Mouse (Mus musculus): Measurements from ENCODE around the gene Nol4l.

The Nol4l gene

GRCm38 (mm10) chr2:153483118-153483983 is 46.4 kb downstream of the Nol4l start:
- DNase-seq (ENCODE audit: low read depth, low spot score), result no peak

- no peak for DNase-seq (ENCODE audit: low read depth, low spot score)
These were observed 48.0 kb downstream of the Nol4l start for GRCm38 (mm10) chr2:153481861-153482120.

GRCm38 (mm10) chr2:153481108-153481860 is 48.5 kb downstream of the Nol4l start:
- no peak for DNase-seq (ENCODE audit: low read depth, low spot score)

DNA sequence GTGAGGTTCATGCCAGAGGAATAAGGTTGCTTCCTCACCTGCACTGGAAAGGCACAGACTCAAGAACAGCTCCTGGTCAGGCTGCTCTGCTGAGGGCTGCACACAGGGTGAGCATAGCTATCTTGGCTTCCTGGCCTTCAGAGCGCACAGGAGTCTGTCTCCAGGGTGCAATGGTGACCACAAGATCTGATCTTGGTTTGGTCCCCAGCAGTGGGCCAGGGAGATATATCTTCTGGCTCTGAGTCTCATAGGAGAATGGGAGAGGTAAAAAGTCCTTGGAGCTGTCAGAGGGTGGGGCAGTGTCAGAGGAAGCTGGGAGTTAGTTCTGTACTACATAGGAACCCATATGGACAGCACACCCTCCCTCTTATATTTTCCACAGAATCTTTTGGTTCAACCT is 50.3 kb downstream of the Nol4l start:
- no peak for DNase-seq (ENCODE audit: low read depth, low spot score)

GRCm38 (mm10) chr2:153478583-153478982 is 51.2 kb downstream of the Nol4l start:
- DNase-seq (ENCODE audit: low read depth, low spot score), result peak; percentile 58

DNA sequence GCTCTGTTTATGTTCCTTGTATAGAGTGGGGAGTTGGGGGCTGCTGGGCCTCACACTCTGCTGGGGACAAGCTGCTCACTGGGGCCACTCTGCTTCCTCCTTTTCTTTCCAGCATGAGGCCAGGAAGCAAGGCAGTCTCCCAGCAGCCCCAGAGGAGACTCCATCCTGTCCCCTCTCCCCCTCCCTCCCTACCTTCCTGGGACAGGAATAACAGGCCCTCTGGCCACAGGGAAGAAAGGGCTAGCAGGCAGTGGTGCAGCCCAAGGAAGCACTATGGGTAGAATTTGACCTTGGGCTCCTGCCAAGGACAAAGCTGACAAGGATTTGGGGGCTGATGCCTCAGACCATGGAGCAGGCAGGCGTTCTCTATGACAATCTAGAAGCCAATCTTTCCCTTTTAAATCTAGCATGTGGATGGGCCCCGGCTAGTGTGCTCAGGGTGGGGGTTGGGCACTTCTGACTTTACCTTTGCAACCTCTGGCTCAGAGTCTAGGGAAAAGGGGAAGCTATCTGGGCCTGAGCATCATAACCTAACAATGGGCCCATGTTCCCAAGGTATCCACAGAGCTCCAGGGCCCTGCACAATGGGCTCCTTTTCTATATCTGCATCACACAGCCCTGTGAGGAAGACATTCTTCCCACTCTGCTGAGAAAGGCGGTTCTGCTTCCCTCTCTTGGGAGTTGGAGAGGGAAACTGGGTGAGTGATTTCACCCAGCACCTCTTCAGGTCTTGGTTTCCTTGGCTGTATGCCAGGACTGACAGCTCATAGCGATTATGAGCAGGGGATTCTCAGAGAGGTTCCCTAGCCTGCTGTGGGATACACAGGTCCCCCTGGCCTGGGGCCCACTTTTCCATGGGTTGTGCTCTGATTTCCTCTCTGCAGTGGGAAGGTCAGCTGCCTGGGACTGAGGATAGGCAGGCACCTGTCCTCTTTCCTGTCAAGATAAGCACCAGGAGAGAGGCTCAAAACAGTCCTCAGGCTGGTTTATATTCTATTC is 54.4 kb downstream of the Nol4l start:
- DNase-seq (ENCODE audit: low read depth, low spot score), result no peak

DNA sequence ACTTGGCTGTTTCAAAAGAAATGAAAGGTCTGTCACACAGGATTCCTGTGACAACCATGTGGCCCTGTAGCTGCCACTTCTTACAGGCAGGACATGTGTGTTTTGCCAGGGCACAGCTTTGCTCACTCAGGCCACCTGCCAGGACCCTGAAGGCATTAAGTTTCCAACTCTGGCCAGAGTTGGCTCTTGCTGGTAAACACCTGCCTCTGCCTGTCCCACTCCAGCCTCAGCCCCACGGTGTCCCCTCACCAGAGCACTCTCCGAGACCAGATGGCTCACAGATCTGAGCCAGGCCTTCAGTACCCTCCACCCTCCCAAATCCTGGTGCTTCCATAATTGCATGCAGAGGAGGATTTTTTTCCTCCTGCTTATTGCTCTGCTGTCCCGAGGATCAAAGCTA is 58.8 kb downstream of the Nol4l start:
- DNase-seq (ENCODE audit: low read depth, low spot score), result peak; percentile 85

GRCm38 (mm10) chr2:153469764-153470163 is 60.0 kb downstream of the Nol4l start:
- DNase-seq (ENCODE audit: low read depth, low spot score), result no peak

DNA sequence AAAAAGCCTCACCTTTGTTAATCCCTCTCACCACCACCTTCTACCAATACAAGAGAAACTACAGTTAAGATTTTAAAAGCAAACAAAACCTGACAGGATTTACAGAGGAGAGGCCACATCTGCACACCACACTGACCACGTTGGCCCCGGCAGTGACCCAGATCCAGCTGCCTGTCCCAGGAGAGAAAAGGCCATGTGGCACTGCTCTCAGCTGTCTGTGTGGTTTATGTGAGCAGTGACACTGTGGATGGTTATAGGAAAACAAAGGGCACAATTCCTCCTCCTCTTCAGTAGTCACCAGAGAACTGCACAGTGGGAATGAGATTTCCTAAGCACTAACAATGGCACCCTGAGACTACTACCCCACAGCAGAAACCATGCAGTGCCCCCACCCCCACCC is 60.5 kb downstream of the Nol4l start:
- DNase-seq (ENCODE audit: low read depth, low spot score), result no peak

DNA sequence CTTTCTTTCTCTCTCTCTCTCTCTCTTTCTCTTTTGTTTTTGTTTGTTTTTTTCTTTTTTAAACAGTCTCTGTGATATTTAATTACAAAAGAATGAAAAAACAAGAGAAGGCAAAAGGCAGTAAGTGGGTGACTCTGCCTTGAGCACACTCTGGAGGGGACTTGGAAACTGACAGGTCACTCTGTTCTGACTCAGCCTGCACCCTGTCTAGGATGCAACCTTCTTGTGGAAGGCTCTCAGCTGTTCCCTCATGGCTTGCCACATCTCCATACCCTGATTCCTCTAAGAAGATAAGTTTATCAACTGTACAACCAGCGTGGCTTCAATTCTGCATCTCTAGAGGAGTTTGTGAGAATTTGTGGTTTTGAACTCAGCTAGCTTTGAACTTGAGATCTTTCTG is 62.4 kb downstream of the Nol4l start:
- no peak for DNase-seq (ENCODE audit: low read depth, low spot score)

- DNase-seq (ENCODE audit: low read depth, low spot score), result no peak
These were observed 66.5 kb downstream of the Nol4l start for GRCm38 (mm10) chr2:153463257-153463656.

- DNase-seq (ENCODE audit: low read depth, low spot score), result no peak
These were observed 71.7 kb downstream of the Nol4l start for GRCm38 (mm10) chr2:153458022-153458441.

DNA sequence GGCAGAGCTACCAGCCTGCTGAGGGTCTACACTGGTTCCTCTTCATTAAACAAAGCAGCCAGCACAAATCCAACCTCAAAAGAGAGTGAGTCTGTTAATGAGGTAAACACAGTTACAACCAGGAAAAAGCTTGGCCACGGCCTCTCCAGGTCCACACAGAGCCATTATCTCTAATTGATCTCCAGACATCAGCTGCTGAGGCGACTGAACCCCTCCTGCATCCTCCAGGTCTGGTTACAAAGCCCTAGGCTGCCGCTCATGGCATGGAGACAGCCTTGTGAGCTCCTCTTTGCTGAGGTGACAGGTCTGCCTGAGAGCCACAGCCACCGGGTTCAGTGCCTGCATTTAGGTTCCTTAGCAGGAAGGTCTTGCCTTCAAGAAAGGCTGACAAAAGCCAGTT is 72.3 kb downstream of the Nol4l start:
- no peak for DNase-seq (ENCODE audit: low read depth, low spot score)

GRCm38 (mm10) chr2:153454841-153455506 is 74.8 kb downstream of the Nol4l start:
- DNase-seq (ENCODE audit: low read depth, low spot score), result no peak

DNA sequence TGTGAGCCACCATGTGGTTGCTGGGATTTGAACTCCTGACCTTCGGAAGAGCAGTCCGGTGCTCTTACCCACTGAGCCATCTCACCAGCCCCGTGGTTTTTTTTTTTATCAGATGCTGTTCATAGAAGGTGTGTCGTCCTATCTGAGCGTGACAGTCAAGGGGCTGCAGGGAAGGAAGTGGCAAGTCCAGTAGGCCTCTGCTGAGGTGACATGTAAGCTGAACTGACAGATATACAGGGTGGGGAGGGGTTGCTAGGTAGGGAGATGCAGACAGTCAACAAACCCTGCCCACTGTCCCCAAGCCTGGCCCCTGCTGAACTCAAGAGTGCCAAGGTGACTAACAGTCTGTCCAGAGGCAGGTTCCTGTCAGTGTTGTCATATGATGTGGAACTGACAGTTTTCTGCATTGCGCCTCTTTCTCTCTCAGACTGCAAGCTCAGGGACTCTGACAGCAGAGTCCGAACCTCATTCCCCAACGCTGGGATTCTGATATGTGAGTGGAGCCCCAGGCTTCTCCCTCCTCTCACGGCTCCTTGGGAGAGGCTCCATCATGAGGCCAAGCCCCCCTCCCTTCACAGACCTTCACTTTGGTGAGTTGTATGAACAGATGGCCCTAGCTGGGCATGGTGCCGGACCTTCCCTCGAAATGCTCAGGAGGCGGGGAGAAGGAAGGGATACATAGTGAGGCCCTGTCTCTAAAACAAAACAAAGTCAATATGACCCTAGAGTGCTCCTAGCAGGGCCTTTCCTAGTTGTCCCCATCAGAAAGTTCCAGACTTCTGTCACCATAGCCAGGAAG is 75.6 kb downstream of the Nol4l start:
- DNase-seq (ENCODE audit: low read depth, low spot score), result no peak

- DNase-seq (ENCODE audit: low read depth, low spot score), result no peak
These were observed 81.3 kb downstream of the Nol4l start for GRCm38 (mm10) chr2:153448519-153448918.

GRCm38 (mm10) chr2:153447719-153448118 is 82.1 kb downstream of the Nol4l start:
- no peak for DNase-seq (ENCODE audit: low read depth, low spot score)

DNA sequence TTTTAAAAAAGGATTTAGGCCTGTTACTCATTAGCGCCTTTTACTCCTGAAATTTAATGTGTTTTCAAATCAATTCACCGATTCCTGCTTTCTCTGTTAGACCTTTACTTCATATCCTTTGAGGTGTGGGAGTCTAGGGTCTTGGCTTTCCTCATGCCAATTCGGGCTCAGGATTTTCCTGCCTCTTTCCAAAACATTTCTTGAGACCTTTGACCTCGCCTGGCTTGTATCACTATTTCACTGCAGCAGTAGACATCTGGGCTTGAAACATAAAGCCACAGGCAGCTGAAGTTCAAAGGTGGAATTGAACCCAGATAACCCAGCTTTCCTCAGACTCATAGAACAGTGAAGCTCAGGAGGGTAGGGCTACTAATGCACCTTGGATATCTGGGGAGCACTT is 83.3 kb downstream of the Nol4l start:
- DNase-seq (ENCODE audit: low read depth, low spot score), result no peak

- no peak for DNase-seq (ENCODE audit: low read depth, low spot score)
These were observed 83.8 kb downstream of the Nol4l start for GRCm38 (mm10) chr2:153446017-153446408.
